Mouse (Mus musculus) ES-E14 (cell line): ENCODE measurements around the gene Sh3d19.

Source experiments
- HCFC1 ChIP-seq: IDR thresholded peaks from 2 replicates; pipeline ENCODE4 v1.6.1; 2012; ENCODE audit warnings: low read length, inconsistent platforms, borderline replicate concordance; ENCODE audit not compliant: insufficient read depth
- MAFK ChIP-seq: IDR thresholded peaks from 2 replicates; pipeline ENCODE4 v1.6.1; 2014; ENCODE audit warnings: mild to moderate bottlenecking, low read depth, low read length, inconsistent platforms; ENCODE audit not compliant: insufficient read depth
- ZC3H11A ChIP-seq: IDR thresholded peaks from 2 replicates; pipeline ENCODE4 v1.6.1; 2012; ENCODE audit warnings: low read depth, mild to moderate bottlenecking, inconsistent platforms, low read length, borderline replicate concordance
- ZNF384 ChIP-seq: IDR thresholded peaks from 2 replicates; pipeline ENCODE4 v1.6.1; 2012; ENCODE audit warnings: low read depth, low read length, inconsistent platforms

DNA sequence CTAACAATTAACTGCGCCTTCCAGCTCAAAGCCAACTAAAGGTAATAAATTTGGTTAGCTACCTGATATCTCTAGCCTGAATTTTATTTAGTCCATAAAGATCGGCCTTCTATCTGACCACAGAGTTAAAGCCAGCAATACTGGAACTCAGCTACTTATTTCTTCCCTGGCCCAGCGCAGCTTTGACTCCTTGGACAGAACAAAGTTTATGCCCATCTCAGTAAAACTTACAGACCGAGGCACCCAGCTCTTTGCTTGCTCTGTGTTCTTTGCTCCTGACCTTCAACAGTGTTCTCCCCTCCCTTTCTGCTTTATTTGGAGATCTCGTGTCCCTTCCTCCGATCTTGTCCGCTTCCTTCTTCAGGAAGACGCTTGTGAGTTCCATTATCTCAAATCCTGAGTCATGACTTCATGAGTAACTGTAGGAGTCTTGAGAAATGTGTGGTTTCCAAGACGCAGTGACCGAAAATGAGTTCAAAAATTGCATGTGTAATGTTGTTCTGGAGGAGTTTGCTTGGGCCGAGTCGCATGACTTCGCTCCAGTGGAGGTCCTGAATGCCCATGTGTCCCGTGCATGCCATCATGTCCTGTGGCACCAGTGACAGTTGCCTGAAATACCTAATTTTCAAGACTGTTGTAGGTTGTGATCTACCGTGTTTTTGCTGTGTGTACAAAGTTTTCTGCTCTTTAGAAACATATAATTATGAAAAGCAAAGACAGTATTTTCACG, 50.2 kb downstream of the Sh3d19 start:
- no peak for TF ChIP-seq HCFC1
- TF ChIP-seq MAFK: no peak
- no peak for TF ChIP-seq ZNF384
- no peak for TF ChIP-seq ZC3H11A
